Mouse (Mus musculus) erythroblast, embryonic 14.5 days (primary cell): ENCODE measurements around the gene Luzp2. TPM values are rescaled to one million over a fixed set of nuclear protein-coding genes. Genes with fewer than 3 reads are reported as not detected.

Experiments
- H3K27me3 ChIP-seq: 2 replicates; pipeline ENCODE4 v1.6.1; 2012; ENCODE audit warnings: inconsistent platforms; ENCODE audit not compliant: control insufficient read depth
- H3K36me3 ChIP-seq: 2 replicates; pipeline ENCODE4 v1.6.1; 2012; ENCODE audit warnings: mild to moderate bottlenecking, inconsistent platforms; ENCODE audit not compliant: control insufficient read depth
- H3K4me1 ChIP-seq: 2 replicates; pipeline ENCODE4 v1.6.1; 2012; ENCODE audit warnings: inconsistent platforms; ENCODE audit not compliant: control insufficient read depth
- H3K4me3 ChIP-seq: replicated peaks from 2 replicates; pipeline ENCODE3; 2012; ENCODE audit warnings: moderate library complexity, mild to moderate bottlenecking, inconsistent platforms
- H3K9me3 ChIP-seq: 2 replicates; pipeline ENCODE4 v1.6.1; 2012; ENCODE audit warnings: low read length, inconsistent platforms, mixed read lengths; ENCODE audit not compliant: control insufficient read depth
- GATA1 ChIP-seq: IDR thresholded peaks from 2 replicates; pipeline ENCODE4 v1.6.1; 2012; ENCODE audit warnings: low read length, inconsistent platforms, mixed read lengths
- TAL1 ChIP-seq: IDR thresholded peaks from 3 replicates; pipeline ENCODE4 v1.6.1; 2012; ENCODE audit warnings: low read length, inconsistent platforms, mixed read lengths
- polyA plus RNA-seq: library from polyadenylated mRNA; stranded (reverse); fragments of >175 nt; gene quantifications from 2 replicates; pipeline ENCODE4 v1.2.3, GENCODE M21; 2012

Luzp2 gene
- not detected in 2 replicates for polyA plus RNA-seq

- Histone ChIP-seq H3K27me3 (peaks cover 9% of the 10 kb centered on the region), H3K4me1 (no peaks in the 10 kb centered on the region), H3K36me3 (no peaks in the 10 kb centered on the region), H3K9me3 (no peaks in the 10 kb centered on the region; the same call in 1 of the 2 replicates), H3K4me3 (no peak within 1 kb of the TSS)
- no peak for TF ChIP-seq TAL1
- no peak for TF ChIP-seq GATA1
Observed at GRCm38 (mm10) chr7:54835372-54835851, at the start of gene Luzp2. Luzp2 (plus strand) TSS chr7:54835498.

- H3K36me3 ChIP-seq, result no peaks in the 10 kb centered on the region
- H3K4me3 ChIP-seq, result no peak overlapping the region
- H3K27me3 ChIP-seq, result no peaks in the 10 kb centered on the region
- TF ChIP-seq GATA1 (no peak), TAL1 (no peak)
- H3K9me3 ChIP-seq, result peaks cover 8% of the 10 kb centered on the region; the same call in 1 of the 2 replicates
- no peaks in the 10 kb centered on the region for H3K4me1 ChIP-seq
Observed at GRCm38 (mm10) chr7:54787456-54787855, 47.8 kb upstream of the Luzp2 start.

GRCm38 (mm10) chr7:54818606-54819005, 16.7 kb upstream of the Luzp2 start:
- Histone ChIP-seq H3K9me3 (no peaks in the 10 kb centered on the region), H3K4me1 (no peaks in the 10 kb centered on the region)
- TF ChIP-seq TAL1 (no peak), GATA1 (no peak)

GRCm38 (mm10) chr7:54828751-54829150, 6.5 kb upstream of the Luzp2 start:
- Histone ChIP-seq H3K9me3 (no peaks in the 10 kb centered on the region), H3K4me1 (no peaks in the 10 kb centered on the region), H3K4me3 (no peak overlapping the region)

More at GRCm38 (mm10) chr7:54818606-54819005, 16.7 kb upstream of the Luzp2 start:
- no peaks in the 10 kb centered on the region for H3K36me3 ChIP-seq
- no peak overlapping the region for H3K4me3 ChIP-seq
- H3K27me3 ChIP-seq, result no peaks in the 10 kb centered on the region

GRCm38 (mm10) chr7:54835911-54836352, 634 bp downstream of the Luzp2 start:
- H3K4me1 ChIP-seq, result no peaks in the 10 kb centered on the region
- no peaks in the 10 kb centered on the region for H3K36me3 ChIP-seq
- no peak for TF ChIP-seq TAL1
- no peak for TF ChIP-seq GATA1
- H3K27me3 ChIP-seq, result peaks cover 9% of the 10 kb centered on the region
- H3K9me3 ChIP-seq, result no peaks in the 10 kb centered on the region; the same call in 1 of the 2 replicates
- H3K4me3 ChIP-seq, result no peak overlapping the region

More at GRCm38 (mm10) chr7:54828751-54829150, 6.5 kb upstream of the Luzp2 start:
- Histone ChIP-seq H3K27me3 (no peaks in the 10 kb centered on the region), H3K36me3 (no peaks in the 10 kb centered on the region)
- TF ChIP-seq TAL1, result no peak
- TF ChIP-seq GATA1, result no peak

- no peaks in the 10 kb centered on the region for H3K36me3 ChIP-seq
- no peaks in the 10 kb centered on the region; the same call in 1 of the 2 replicates for H3K9me3 ChIP-seq
- H3K4me3 ChIP-seq, result no peak overlapping the region
- H3K4me1 ChIP-seq, result no peaks in the 10 kb centered on the region
- TF ChIP-seq TAL1 (no peak), GATA1 (no peak)
- peaks cover 9% of the 10 kb centered on the region for H3K27me3 ChIP-seq
Observed at GRCm38 (mm10) chr7:54836437-54836836, 1.1 kb downstream of the Luzp2 start.

GRCm38 (mm10) chr7:54842807-54843335, 7.6 kb downstream of the Luzp2 start:
- no peaks in the 10 kb centered on the region for H3K27me3 ChIP-seq
- H3K36me3 ChIP-seq, result no peaks in the 10 kb centered on the region
- H3K4me3 ChIP-seq, result no peak overlapping the region
- no peaks in the 10 kb centered on the region for H3K9me3 ChIP-seq
- no peaks in the 10 kb centered on the region for H3K4me1 ChIP-seq
- no peak for TF ChIP-seq TAL1
- no peak for TF ChIP-seq GATA1

- Histone ChIP-seq H3K4me1 (no peaks in the 10 kb centered on the region), H3K27me3 (no peaks in the 10 kb centered on the region), H3K4me3 (no peak overlapping the region), H3K9me3 (no peaks in the 10 kb centered on the region), H3K36me3 (no peaks in the 10 kb centered on the region)
- no peak for TF ChIP-seq GATA1
- no peak for TF ChIP-seq TAL1
Observed at GRCm38 (mm10) chr7:54845875-54846691, 10.8 kb downstream of the Luzp2 start.

- H3K36me3 ChIP-seq, result no peaks in the 10 kb centered on the region
- TF ChIP-seq TAL1 (no peak), GATA1 (no peak)
- no peaks in the 10 kb centered on the region for H3K9me3 ChIP-seq
- H3K27me3 ChIP-seq, result no peaks in the 10 kb centered on the region
- H3K4me1 ChIP-seq, result no peaks in the 10 kb centered on the region
- H3K4me3 ChIP-seq, result no peak overlapping the region
Observed at GRCm38 (mm10) chr7:54846692-54847020, 11.4 kb downstream of the Luzp2 start.
